Mouse (Mus musculus): Measurements from ENCODE around the gene Kcnj2. TPM values are rescaled to one million over a fixed set of nuclear protein-coding genes. Genes with fewer than 3 reads are reported as not detected.

Kcnj2 gene
- polyA plus RNA-seq (2015; fragmentation: Illumina TruSeq; extraction: RNeasy Lipid Tissue Mini Kit (QIAGEN cat#74804); ENCODE audit: insufficient read depth, low replicate concordance), result 4.7 TPM

GRCm38 (mm10) chr11:111065635-111066298 lies at the start of gene Kcnj2:
Kcnj2 (plus strand) TSS chr11:111066164.

Other genes with a start within 250 kb of the Kcnj2 start
- gene Kcnj16, start 98.1 kb upstream of the Kcnj2 start, polyA plus RNA-seq (2015; fragmentation: Illumina TruSeq; extraction: RNeasy Lipid Tissue Mini Kit (QIAGEN cat#74804); ENCODE audit: insufficient read depth, low replicate concordance), result 10.7 TPM

All from spleen, adult 10 weeks (tissue).